Mouse (Mus musculus) c-Kit-negative CD71-positive TER-119-positive erythroid progenitor cells, embryonic 14.5 days (primary cell): ENCODE results near the gene Pip5kl1.

Source experiments
- DNase-seq: peaks from one replicate; pipeline ENCODE4 v3.0.0-alpha.2; 2013; ENCODE audit warnings: low read depth, low spot score

Pip5kl1 gene

DNA sequence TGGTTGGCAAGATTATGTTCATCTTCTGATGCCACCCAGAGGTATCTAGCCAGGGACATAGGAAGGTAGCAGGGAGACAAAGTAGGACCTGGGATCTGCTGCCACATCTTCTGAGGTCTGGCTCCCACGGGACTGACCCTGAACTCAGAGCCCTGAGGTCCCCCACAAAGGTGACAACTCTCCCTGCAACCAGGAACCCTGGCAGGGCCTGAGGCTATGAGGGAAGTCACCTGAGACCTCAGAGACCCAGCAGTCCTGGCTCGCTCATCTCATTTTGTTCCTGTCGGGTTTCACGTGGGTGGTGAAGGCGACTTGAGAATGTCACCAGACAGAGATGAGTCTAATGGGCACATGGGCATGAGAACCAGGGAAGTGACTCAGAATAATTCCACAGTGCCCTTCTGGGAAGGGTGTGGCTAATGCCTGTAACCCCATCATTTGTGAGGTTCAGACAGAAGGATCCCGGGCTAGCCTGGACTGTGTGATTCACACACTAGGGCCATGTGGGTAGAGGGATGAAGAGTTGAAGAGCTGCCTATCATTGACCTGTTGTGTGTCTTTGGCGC lies 10.6 kb downstream of the Pip5kl1 start:
- no peak for DNase-seq

DNA sequence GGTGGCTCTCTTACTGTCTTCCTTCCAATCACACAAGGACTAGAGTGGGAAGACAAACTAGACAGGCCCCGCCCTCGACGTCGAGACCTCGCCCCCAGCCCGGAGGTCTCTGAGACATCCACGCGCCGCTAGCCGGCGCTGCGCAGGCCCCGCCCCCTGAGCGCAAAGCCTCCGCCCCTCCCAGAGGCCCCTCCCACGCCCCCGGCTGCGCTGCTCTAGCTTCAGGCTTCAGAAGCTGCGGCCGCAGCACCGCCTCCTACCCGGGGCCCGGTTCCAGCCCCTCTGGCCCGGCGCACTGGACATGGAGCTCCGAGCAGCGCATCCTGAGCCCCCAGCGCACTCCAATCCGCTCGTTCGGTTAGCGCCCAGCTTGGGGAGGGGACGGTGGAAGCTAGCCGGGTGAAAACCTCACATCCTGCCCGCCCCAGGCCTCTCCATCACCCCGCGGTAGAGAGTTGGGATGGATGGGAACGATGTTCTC lies 12.3 kb downstream of the Pip5kl1 start, which contains the start of gene St6galnac4:
St6galnac4 (plus strand) TSS at position 225 of the 481 bp plus-strand sequence.
- DNase-seq, result peak; percentile 52

DNA sequence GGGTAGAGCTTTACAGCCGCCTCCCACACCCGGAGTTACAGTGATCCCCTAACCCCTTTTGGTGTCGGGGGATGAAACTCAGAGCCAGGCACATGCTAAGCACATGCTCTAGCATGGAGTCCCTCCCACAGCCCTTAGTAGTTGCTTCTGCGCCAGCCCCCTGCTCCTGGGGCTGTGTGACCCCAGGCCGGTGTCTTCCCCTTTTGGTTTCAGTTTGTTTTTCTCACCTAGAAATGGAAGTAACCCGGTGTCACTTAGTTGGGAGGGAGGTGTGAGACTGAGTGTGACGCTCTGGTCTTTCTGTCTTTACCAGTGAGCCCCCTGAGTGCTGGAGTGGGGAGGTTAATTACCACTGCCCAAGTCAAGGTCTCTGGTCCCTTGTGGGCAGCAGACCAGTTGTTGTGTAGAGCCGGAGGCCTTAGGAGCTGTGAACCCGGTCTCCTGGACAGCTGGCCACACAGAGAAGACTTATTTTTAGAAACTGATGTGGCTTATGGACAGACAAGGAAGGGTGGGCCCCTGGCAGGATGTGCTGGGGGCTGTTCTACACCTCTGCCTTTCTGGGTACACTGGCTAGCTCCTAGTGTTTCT lies 13.2 kb downstream of the Pip5kl1 start:
- no peak for DNase-seq

DNA sequence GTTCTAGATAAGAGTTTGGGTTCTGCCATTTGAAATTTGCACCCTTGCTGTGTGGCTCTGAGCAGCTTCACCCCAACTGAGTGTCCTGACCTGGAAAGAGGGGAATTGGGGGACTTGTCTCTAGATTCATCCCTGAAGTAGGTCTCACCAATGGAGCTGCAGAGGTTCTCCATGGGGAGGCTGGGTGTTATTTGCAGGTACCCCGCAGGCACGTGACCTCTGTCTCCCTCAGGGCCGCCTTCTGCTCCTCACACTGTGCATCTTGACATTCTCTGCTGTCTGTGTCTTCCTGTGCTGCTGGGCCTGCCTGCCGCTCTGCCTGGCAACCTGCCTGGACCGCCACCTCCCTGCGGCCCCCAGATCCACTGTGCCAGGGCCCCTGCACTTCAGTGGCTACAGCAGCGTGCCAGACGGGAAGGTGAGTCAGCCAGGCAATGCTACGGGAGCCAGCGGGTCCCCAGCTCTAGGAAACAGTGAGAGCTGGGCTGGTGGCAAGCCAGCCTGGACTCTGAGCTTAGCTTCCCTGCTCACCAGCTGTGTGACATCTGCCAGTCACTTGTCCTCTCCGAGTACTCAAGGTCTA lies 14.7 kb downstream of the Pip5kl1 start:
- DNase-seq, result no peak

DNA sequence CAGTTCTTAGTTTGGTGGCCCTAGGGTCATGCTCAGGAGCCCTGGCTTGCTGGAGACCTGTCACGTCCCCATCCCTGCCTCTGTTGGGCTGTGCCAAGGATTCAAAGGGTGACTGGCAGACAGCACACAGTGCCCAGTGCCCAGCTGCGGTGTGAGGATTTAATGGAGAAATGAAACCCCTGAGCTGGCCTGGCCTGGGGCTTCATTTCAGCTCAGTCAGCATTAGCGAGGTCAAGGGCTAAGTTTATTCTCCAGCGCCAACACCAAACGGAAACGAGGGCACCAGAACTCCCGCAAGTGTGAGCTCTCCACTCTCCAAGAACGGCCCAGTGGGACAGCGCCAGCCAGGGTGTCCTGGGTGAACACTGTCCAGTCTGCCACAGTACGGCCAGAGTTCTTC lies 15.6 kb downstream of the Pip5kl1 start:
- DNase-seq, result no peak

DNA sequence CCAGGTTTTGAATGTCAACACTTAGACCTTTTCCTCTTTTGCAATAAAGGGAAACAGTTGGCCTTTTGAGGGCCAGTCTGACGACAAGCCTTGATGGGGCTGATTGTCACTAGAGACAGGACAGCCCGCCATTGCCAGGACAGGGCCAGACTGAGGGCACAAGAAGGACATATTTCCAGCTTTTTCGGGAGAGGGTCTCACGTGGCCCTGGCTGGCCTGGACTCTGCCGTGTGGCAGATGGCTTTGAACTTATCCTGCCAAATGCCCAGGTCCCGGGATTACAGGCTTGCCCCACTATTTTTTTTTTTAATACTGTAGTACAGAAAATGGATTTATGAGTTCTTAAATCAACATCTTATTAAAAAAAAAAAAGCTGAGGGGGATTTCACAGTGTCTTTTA lies 16.7 kb downstream of the Pip5kl1 start:
- DNase-seq, result no peak

DNA sequence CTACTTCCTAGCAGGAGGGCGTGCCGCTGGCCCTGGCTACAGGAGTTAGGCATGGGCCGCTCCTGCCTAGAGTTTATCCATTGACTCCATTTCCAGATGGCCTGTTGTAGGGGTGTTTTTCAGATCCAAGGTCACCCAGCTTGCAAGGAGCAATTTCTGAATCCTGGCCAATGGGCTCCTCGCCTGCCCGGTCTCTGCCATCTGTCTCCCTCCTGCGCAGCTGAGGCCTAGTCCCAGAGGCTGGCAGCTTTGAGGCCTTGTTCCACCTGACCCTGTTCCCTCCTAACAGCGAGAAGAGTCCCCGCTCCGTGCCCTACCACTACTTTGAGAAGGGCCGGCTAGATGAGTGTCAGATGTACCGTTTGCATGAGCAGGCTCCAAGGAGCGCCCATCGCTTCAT lies 22.1 kb downstream of the Pip5kl1 start:
- no peak for DNase-seq

DNA sequence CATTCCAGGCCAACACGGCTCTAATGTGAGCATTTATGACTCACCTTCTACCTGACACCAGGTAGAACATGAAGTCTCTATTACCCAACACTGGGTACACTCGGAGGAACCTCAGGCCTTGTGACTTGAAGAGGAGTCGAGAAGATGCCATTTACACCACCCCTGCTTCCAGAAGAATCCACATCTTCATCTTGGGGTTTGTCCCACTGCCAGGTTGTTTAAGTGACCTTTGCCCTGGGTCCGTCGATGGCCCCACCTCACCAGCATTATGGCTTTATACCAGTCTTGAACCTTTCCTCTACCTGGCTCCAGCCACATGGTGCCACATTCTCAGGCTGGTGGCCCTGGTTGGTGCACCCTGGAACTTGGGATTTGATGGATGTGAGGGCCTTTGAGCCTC lies 22.7 kb downstream of the Pip5kl1 start:
- DNase-seq, result no peak

DNA sequence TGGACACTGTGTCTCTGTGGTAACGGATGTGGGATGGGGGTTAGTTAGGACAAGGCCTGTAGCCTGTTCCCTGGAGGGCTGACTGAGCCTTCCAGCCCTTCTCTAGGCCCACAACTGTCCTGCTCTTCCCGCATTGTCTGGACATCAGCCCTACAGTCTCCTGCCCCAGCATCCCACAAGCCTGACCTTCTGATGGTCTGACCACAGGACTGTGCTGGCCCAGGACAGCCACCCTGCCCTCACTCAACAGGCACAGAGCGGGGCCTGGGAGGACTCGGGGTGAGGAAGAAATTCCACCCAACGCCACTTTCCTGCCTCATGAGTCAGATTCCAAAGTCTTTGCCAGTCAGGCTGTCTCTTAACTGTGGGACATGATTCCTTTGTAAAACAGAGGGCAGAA lies 23.1 kb downstream of the Pip5kl1 start:
- no peak for DNase-seq

DNA sequence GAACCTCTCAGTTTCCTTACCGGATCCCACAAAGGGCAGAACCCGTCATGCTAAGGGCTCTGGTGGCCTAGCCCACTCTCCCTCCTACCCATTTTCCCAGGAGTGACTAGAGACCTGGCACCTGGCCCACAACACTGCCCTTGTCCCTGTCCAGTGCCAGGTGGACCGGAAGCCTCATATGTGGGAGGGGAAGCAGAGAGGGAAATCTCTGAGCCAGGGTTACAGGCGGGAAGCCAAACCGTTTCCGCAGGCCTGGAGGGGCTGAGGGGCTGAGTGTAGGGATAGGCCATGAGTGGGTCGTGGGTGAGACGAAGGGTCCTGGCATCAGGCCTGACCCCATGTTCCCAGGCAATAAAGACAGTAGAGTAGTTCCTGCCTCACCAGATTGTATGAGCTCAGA lies 23.9 kb downstream of the Pip5kl1 start:
- DNase-seq, result no peak

DNA sequence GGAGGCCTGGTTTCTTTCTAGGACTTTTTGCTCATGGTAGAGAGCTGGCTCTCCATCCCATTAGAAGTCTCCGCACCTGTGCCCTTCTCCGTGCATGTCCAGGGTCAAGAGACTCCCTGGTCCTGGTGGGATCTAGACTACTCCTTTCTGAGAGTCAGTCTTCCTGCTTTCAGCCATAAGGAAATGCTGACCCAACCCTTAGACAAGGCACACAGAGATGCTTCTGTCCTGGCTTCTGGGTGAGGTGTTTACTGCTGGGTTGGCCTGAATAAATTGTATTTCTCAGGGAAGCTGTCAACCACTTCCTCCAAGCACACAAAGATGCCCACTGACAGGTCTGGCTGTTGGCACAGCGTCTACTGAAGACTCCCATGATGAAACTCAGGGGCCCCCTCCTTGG lies 24.8 kb downstream of the Pip5kl1 start, which contains the start of gene St6galnac6:
St6galnac6 (plus strand) TSS at position 301 of the 400 bp plus-strand sequence.
- no peak for DNase-seq

DNA sequence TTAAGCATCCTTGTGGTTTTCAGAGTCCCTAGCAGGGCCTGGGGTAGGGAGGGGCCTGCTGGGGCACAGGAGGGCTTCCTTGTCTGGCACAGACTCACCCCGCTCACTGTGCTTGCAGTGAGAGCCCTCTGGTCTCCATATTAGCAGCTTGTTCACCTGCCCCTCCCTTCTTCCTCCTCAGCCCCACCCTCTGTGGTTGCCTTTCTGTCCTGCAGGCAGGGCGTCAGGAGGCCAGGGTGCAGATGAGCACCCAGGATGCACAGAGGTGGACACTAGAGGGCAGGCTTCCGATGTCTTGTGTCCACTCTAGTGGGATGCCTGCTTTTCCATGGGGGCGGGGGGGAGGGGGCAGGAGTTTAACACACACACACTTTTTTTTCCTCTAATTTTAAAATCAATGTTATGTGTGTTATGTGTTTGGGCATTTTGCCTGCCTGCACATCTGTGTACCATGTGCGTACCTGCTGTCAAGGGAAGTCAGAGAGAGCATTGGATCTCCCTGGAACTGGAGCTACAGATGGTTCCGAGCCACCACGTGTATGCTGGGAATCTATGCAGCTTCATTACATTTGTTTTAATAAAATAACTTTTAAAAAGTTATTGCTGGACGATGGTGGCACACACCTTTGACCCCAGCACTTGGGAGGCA lies 26.9 kb downstream of the Pip5kl1 start:
- DNase-seq, result no peak

DNA sequence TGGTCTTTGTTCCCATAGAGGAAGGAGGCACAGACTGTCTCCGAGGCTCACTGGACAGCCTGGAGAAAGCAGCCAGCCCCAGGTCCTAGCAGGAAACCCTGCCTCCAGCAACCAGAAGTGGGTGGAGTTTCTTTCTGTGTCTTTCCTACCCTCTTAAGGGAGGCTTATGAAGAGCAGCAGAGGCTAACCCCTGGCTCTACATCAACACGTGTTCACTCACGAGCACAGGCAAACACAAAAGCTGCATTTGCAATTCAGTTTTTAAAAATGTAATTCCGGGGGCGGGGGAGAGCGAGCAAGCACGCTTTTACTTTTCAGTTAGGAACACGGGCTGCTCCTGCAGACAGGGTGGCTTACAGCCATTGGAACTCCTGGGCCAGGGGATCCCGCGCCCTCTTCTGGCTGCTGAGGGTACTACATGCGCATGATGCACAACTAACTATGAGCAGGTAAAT lies 28.0 kb downstream of the Pip5kl1 start:
- DNase-seq, result peak; percentile 56

DNA sequence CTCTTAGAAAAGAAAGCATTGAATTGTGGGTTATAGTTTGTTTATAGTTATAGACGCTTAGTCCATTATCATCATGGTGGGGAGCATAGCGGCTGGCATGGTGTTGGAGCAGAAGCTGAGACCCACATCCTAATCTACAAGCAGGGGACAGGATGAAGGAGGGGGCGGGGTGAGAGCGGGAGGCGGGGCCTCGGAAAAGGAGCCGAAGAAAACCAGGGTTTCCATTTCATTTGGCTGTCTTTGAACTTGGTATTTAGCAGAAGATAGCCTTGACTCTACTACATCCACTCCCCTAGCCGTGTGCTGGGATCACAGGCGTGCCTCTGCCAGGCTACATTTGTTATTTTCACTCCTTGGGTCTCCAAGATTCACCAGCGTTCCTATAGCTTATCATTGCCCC lies 30.0 kb downstream of the Pip5kl1 start:
- DNase-seq, result no peak

DNA sequence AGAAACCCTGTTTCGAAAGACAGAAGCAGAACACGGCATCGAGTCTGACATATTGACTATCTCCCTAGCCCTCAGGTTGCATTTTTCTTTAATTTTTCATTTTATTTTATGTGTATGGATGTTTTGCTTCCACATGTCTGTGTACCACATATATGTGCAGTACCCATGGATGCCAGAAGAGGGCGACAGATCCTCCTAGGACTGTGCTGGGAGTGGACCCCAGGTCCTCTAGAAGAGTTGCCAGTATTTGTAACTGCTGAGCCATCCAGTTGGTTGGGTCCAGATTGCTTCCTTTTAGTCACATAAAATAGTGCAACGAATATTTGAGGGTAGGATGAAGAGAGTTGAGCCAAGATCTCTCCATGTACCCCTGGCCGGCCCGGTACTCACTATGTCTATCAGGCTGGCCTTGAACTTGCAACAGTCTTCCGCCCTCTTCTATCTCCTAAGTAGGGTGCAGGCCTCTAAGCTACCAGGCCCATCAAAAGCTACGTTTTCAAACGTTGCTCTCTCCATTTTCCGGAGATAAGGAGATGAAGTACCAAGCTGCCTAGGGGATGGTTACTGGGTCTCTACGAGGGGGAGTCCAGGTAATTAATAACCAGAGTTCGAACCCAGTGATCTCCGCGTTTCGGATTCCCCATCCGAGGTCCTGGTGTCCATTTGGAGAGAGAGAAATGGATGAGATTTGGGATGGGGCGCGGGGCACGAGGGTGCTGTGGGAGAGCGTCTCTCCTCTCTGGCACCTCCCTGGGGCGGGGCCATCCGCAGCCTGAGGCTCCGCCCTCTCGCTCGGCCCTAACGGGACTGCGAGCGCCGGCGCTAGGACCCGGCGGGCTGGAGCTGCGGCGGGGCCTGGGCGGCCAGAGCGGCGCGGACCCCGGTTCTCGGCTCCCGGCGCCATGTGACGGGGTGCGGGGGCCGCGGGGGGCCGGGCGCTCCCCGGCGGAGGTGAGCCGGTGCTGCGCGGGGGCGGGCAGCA lies 31.9 kb downstream of the Pip5kl1 start:
- DNase-seq, result peak; percentile 75

DNA sequence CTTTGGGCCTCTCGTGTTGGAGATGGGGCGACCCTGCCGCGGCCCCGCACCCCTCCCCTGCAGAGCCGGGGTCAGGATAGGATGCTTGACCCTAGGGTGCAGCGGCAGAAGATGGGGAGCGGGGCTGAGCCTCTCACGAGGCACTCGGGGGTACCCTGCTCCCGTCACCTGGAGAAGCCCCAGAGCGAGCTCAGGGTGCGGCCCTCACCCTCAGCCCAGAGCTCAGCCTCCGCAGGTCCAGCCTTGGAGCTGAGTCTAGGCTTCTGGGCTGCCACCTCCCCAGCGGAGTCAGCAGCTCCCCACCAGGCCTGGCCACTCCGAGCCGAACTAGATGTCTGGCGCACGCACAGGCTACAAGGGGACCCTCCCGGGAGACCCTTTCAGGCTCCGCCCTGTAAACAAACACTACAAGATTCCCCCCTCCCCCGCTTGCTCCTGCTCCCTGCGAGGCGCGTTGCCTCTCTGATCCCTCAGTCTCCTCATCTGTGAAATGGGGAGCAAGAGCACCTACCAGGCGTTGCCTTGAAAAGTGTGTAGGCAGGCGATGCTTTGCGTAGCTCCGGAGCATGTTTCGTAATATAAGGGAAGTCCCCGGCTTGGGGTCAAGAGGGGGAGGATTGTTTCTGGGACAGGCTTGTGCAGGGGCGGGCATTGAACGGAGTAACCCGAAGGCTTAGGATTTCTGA lies 32.8 kb downstream of the Pip5kl1 start:
- no peak for DNase-seq

DNA sequence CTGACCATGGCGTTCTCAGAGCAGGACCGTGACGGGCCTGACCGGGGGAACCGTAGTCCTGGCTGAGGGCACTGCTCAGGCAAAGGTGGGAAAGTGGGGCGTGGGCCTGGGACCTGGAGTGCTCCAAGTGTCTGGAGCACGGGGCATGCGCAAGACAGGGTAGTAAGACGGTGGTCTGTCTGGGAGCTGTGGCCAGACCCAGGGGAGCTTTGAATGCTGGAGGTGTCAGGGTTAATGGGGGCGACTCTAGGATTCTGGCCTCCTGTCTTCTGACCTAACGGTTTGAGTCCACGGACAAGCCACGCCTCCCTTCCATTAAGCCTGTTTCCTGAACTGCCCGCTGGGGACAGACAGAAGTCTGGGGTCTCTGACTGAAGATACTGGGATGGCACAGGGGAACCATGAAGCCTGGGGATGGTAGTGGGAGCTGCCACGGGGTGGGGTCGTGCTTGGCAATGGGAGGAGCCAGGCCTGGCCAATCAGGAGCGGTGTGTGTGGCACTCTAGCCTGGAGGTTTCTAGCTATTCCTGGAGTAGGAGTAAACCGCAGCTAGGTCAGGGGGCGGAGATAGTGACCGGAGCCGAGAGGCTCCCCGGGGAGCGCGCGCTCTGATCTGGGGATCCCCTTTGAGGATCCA lies 33.7 kb downstream of the Pip5kl1 start:
- no peak for DNase-seq

DNA sequence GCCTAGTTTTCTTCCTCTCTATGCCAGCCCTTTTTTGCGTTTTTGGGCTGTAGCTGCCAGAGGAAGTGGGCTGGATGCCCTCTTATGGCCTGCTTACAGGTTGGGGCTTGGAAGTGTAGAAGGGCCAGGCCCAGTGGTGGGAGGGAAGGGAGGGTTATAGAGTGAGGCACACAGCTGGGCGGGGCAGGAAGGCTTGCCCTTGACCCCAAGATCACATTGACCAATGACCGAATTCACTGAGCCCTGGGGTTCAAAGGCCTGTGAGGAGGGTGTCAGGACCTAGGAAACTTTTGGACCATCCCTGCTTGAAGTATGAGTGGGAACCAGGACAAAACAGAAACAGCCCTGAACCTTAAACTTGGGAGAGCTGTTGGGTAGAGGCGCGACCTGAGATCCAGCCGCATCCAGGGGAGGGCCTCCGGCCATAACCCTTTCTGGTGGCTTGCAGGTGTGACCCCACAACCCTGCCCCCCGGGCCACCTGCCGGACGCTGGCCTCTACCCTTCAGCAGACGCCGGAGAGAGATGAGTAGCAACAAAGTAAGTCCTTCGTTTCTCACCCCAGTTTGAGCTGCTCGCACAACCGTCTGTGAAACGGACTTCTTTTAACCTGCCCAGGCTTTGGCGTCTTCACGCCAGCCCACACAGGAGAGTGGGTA lies 34.3 kb downstream of the Pip5kl1 start:
- no peak for DNase-seq

DNA sequence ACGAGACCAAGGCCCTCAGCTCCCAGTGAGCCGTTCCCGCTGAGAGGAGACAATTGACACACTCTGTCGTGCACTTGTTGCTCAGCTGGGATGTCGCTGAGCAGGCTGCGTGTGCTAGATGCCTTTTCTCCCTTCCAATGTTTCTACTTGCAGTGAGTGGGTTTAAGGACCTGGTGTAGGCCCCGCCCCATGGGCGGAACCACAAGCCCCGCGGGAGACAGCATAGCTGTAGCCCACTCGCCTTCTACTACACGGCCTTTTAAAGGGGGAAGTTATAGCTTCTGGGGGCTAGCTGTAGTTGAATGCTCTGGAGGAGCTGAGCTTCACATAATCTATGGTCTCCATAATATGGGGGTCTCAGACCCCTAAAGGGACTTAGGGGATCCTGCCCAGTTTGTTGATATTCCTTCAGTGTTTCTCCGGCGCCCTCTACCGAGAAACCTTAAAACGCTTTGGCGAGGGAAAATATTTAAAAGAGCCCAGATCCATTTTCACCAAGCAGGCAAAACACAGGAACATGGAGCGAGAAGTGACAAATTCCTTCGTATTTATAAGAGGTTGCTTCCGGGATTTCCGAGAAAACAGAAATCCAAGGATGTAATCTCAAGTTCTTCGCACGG lies 36.1 kb downstream of the Pip5kl1 start:
- DNase-seq, result no peak
